Mouse (Mus musculus): ENCODE data around the gene Cmtm4. TPM values are rescaled to one million over a fixed set of nuclear protein-coding genes. Genes with fewer than 3 reads are reported as not detected.

Gene Cmtm4
- total RNA-seq, 1 experiment = 21.3 TPM

GRCm38 (mm10) chr8:104441613-104442012 lies 46.0 kb upstream of the Cmtm4 start:
- in situ Hi-C loops (cut with MboI; ENCODE audit: low sequenced_read_pairs in 2 of 2, unreplicated experiment in 2 of 2) = no loop called here
- Histone ChIP-seq H3K4me3 (ENCODE audit: insufficient read depth in 1 of 2, low read depth in 1 of 2, low read length in 2 of 2, poor library complexity in 1 of 2, severe bottlenecking in 1 of 2) (peak overlapping the region; percentile 88 to 93), H3K9me3 (ENCODE audit: control insufficient read depth, insufficient read depth, low read depth, low read length) (no peaks in the 10 kb centered on the region), H3K4me1 (ENCODE audit: control insufficient read depth in 2 of 2, insufficient read depth in 2 of 2, low read length in 2 of 2, poor library complexity in 1 of 2) (peaks cover 0 to 6% of the 10 kb centered on the region in 2 experiments; a peak in 2 of 4 replicates), H3K9ac (ENCODE audit: insufficient read depth, low read depth, low read length, poor library complexity, severe bottlenecking) (peak overlapping the region; percentile 96; the same call in 1 of the 2 replicates), H3K27ac (ENCODE audit: insufficient read depth, low read depth, low read length, poor library complexity, severe bottlenecking) (no peak overlapping the region), H3K36me3 (ENCODE audit: control insufficient read depth, insufficient read depth, low read length, poor library complexity, severe bottlenecking) (peaks cover 22% of the 10 kb centered on the region)
- TF ChIP-seq ZNF384 (IDR thresholded peaks at IDR 0.05; ENCODE audit: low read depth, low read length) (0 out of 2 replicates have a peak, but pooled peaks have one; percentile 7), HCFC1 (IDR thresholded peaks at IDR 0.05; ENCODE audit: borderline replicate concordance, insufficient read depth, low read length) (no peak)
- no peak for DNase-seq (ENCODE audit: low read depth, low spot score)

GRCm38 (mm10) chr8:104439461-104439860 lies 43.9 kb upstream of the Cmtm4 start:
- Histone ChIP-seq H3K36me3 (ENCODE audit: control insufficient read depth, insufficient read depth, low read length, poor library complexity, severe bottlenecking) (peaks cover 27% of the 10 kb centered on the region), H3K4me1 (ENCODE audit: control insufficient read depth in 2 of 2, insufficient read depth in 2 of 2, low read length in 2 of 2, poor library complexity in 1 of 2) (peaks cover 3 to 15% of the 10 kb centered on the region in 2 experiments; a peak in 2 of 4 replicates)
- in situ Hi-C loops (cut with MboI; ENCODE audit: low sequenced_read_pairs in 2 of 2, unreplicated experiment in 2 of 2) = no loop called here

GRCm38 (mm10) chr8:104437494-104438135 lies 42.0 kb upstream of the Cmtm4 start:
- H3K4me1 ChIP-seq (ENCODE audit: control insufficient read depth in 2 of 2, insufficient read depth in 2 of 2, low read length in 2 of 2, poor library complexity in 1 of 2) = peaks cover 4 to 22% of the 10 kb centered on the region in 2 experiments; a peak in 2 of 4 replicates
- in situ Hi-C loops (cut with MboI; ENCODE audit: low sequenced_read_pairs in 2 of 2, unreplicated experiment in 2 of 2) = no loop called here
- TF ChIP-seq CHD2 (IDR thresholded peaks at IDR 0.05; ENCODE audit: low read depth, low read length) (no peak), MAFK (IDR thresholded peaks at IDR 0.05; ENCODE audit: insufficient read depth, low read depth, low read length) (no peak), ZC3H11A (IDR thresholded peaks at IDR 0.05; ENCODE audit: borderline replicate concordance, low read depth, low read length) (no peak), HCFC1 (IDR thresholded peaks at IDR 0.05; ENCODE audit: borderline replicate concordance, insufficient read depth, low read length) (no peak), ZNF384 (IDR thresholded peaks at IDR 0.05; ENCODE audit: low read depth, low read length) (no peak)
- DNase-seq (ENCODE audit: low read depth, low spot score) = no peak
- H3K27ac ChIP-seq (ENCODE audit: insufficient read depth, low read depth, low read length, poor library complexity, severe bottlenecking) = no peak overlapping the region
- H3K9me3 ChIP-seq (ENCODE audit: control insufficient read depth, insufficient read depth, low read depth, low read length) = no peaks in the 10 kb centered on the region
- H3K9ac ChIP-seq (ENCODE audit: insufficient read depth, low read depth, low read length, poor library complexity, severe bottlenecking) = no peak overlapping the region
- H3K4me3 ChIP-seq (ENCODE audit: insufficient read depth in 1 of 2, low read depth in 1 of 2, low read length in 2 of 2, poor library complexity in 1 of 2, severe bottlenecking in 1 of 2) = no peak overlapping the region
- peaks cover 27% of the 10 kb centered on the region for H3K36me3 ChIP-seq (ENCODE audit: control insufficient read depth, insufficient read depth, low read length, poor library complexity, severe bottlenecking)

More at GRCm38 (mm10) chr8:104439461-104439860, 43.9 kb upstream of the Cmtm4 start:
- Histone ChIP-seq H3K4me3 (ENCODE audit: insufficient read depth in 1 of 2, low read depth in 1 of 2, low read length in 2 of 2, poor library complexity in 1 of 2, severe bottlenecking in 1 of 2) (no peak overlapping the region), H3K9me3 (ENCODE audit: control insufficient read depth, insufficient read depth, low read depth, low read length) (no peaks in the 10 kb centered on the region), H3K27ac (ENCODE audit: insufficient read depth, low read depth, low read length, poor library complexity, severe bottlenecking) (no peak overlapping the region), H3K9ac (ENCODE audit: insufficient read depth, low read depth, low read length, poor library complexity, severe bottlenecking) (no peak overlapping the region)
- DNase-seq (ENCODE audit: low read depth, low spot score) = no peak
- TF ChIP-seq CHD2 (IDR thresholded peaks at IDR 0.05; ENCODE audit: low read depth, low read length) = no peak
- TF ChIP-seq ZC3H11A (IDR thresholded peaks at IDR 0.05; ENCODE audit: borderline replicate concordance, low read depth, low read length) = no peak
- TF ChIP-seq MAFK (IDR thresholded peaks at IDR 0.05; ENCODE audit: insufficient read depth, low read depth, low read length) = no peak
- no peak for TF ChIP-seq HCFC1 (IDR thresholded peaks at IDR 0.05; ENCODE audit: borderline replicate concordance, insufficient read depth, low read length)
- no peak for TF ChIP-seq ZNF384 (IDR thresholded peaks at IDR 0.05; ENCODE audit: low read depth, low read length)

GRCm38 (mm10) chr8:104436591-104436990 lies 41.0 kb upstream of the Cmtm4 start:
- Histone ChIP-seq H3K27ac (ENCODE audit: insufficient read depth, low read depth, low read length, poor library complexity, severe bottlenecking) (no peak overlapping the region), H3K4me1 (ENCODE audit: control insufficient read depth in 2 of 2, insufficient read depth in 2 of 2, low read length in 2 of 2, poor library complexity in 1 of 2) (peaks cover 4 to 22% of the 10 kb centered on the region in 2 experiments; a peak in 2 of 4 replicates), H3K4me3 (ENCODE audit: insufficient read depth in 1 of 2, low read depth in 1 of 2, low read length in 2 of 2, poor library complexity in 1 of 2, severe bottlenecking in 1 of 2) (no peak overlapping the region), H3K9ac (ENCODE audit: insufficient read depth, low read depth, low read length, poor library complexity, severe bottlenecking) (no peak overlapping the region), H3K36me3 (ENCODE audit: control insufficient read depth, insufficient read depth, low read length, poor library complexity, severe bottlenecking) (peaks cover 27% of the 10 kb centered on the region), H3K9me3 (ENCODE audit: control insufficient read depth, insufficient read depth, low read depth, low read length) (no peaks in the 10 kb centered on the region)
- DNase-seq (ENCODE audit: low read depth, low spot score) = no peak
- TF ChIP-seq HCFC1 (IDR thresholded peaks at IDR 0.05; ENCODE audit: borderline replicate concordance, insufficient read depth, low read length) (no peak), ZC3H11A (IDR thresholded peaks at IDR 0.05; ENCODE audit: borderline replicate concordance, low read depth, low read length) (no peak), MAFK (IDR thresholded peaks at IDR 0.05; ENCODE audit: insufficient read depth, low read depth, low read length) (no peak), CHD2 (IDR thresholded peaks at IDR 0.05; ENCODE audit: low read depth, low read length) (no peak), ZNF384 (IDR thresholded peaks at IDR 0.05; ENCODE audit: low read depth, low read length) (no peak)
- in situ Hi-C loops (cut with MboI; ENCODE audit: low sequenced_read_pairs in 2 of 2, unreplicated experiment in 2 of 2) = no loop called here

Data from ES-E14 (cell line).